Mouse (Mus musculus) cerebellum, postnatal 10 days (tissue): ENCODE results near the gene Smpd3.

ENCODE experiments used
- DNase-seq, 2 experiments: peaks; one replicate each; pipeline ENCODE4 v3.0.0; 2021; ENCODE audit warnings: mixed read lengths in 2 of 2

Gene Smpd3

GRCm38 (mm10) chr8:106219620-106220019 lies 118.2 kb downstream of the Smpd3 start:
- DNase-seq, result no peak

GRCm38 (mm10) chr8:106213959-106214358 lies 123.8 kb downstream of the Smpd3 start:
- DNase-seq, result no peak

- no peak for DNase-seq
Measured at GRCm38 (mm10) chr8:106211421-106211820, 126.4 kb downstream of the Smpd3 start.

- DNase-seq, result peak; percentile 98
Measured at GRCm38 (mm10) chr8:106210821-106211345, 126.9 kb downstream of the Smpd3 start, which contains the start of the genes Slc7a6os and Prmt7. Gene Slc7a6os, minus strand, starts transcription at chr8:106210935. Gene Prmt7, plus strand, starts transcription at chr8:106210936.

- DNase-seq, result peak; percentile 27 to 65
Measured at GRCm38 (mm10) chr8:106210035-106210731, 127.6 kb downstream of the Smpd3 start.
